Mouse (Mus musculus) ES-E14 (cell line): Measurements from ENCODE around the gene Rprd2. TPM values are rescaled to one million over a fixed set of nuclear protein-coding genes. Genes with fewer than 3 reads are reported as not detected.
A peak's percentile ranks its signal among the peaks of the same experiment; 100 is the strongest.

Source experiments
- DNase-seq: peaks from one replicate; pipeline ENCODE4 v3.0.0-alpha.2; 2013; ENCODE audit warnings: low read depth, low spot score
- H3K27ac ChIP-seq: 2 replicates; pipeline ENCODE4 v1.5.1; 2012; ENCODE audit warnings: low read depth, mild to moderate bottlenecking, low read length, moderate library complexity, mixed read lengths; ENCODE audit not compliant: poor library complexity, insufficient read depth, severe bottlenecking
- H3K36me3 ChIP-seq: 2 replicates; pipeline ENCODE4 v1.6.1; 2012; ENCODE audit warnings: mild to moderate bottlenecking, low read length, moderate library complexity, mixed read lengths; ENCODE audit not compliant: control insufficient read depth, poor library complexity, insufficient read depth, severe bottlenecking
- H3K4me1 ChIP-seq, 2 experiments: fragments of 150-350 bp in 1 of 2; sonication (generic) in 1 of 2; 2 replicates each; pipeline ENCODE4 v1.6.1; 2012; ENCODE audit warnings: low read length in 2 of 2, mild to moderate bottlenecking in 1 of 2, mixed read lengths in 1 of 2; ENCODE audit not compliant: control insufficient read depth in 2 of 2, insufficient read depth in 2 of 2, poor library complexity in 1 of 2
- H3K4me3 ChIP-seq, 2 experiments: fragments of 150-350 bp in 1 of 2; sonication (generic) in 1 of 2; 2 replicates each; pipeline ENCODE4 v1.5.1; 2012; ENCODE audit warnings: low read length in 2 of 2, low read depth in 1 of 2, mild to moderate bottlenecking in 1 of 2, mixed read lengths in 1 of 2; ENCODE audit not compliant: insufficient read depth in 1 of 2, poor library complexity in 1 of 2, severe bottlenecking in 1 of 2
- H3K9ac ChIP-seq: 2 replicates; pipeline ENCODE4 v1.6.1; 2012; ENCODE audit warnings: low read depth, mild to moderate bottlenecking, low read length, mixed read lengths; ENCODE audit not compliant: poor library complexity, insufficient read depth, severe bottlenecking
- H3K9me3 ChIP-seq: fragments of 150-350 bp; sonication (generic); 2 replicates; pipeline ENCODE4 v1.6.1; 2012; ENCODE audit warnings: low read depth, mild to moderate bottlenecking, low read length; ENCODE audit not compliant: control insufficient read depth, insufficient read depth
- CHD2 ChIP-seq: IDR thresholded peaks from 2 replicates; pipeline ENCODE4 v1.6.1; 2014; ENCODE audit warnings: mild to moderate bottlenecking, low read depth, low read length, inconsistent platforms
- HCFC1 ChIP-seq: IDR thresholded peaks from 2 replicates; pipeline ENCODE4 v1.6.1; 2012; ENCODE audit warnings: low read length, inconsistent platforms, borderline replicate concordance; ENCODE audit not compliant: insufficient read depth
- MAFK ChIP-seq: IDR thresholded peaks from 2 replicates; pipeline ENCODE4 v1.6.1; 2014; ENCODE audit warnings: mild to moderate bottlenecking, low read depth, low read length, inconsistent platforms; ENCODE audit not compliant: insufficient read depth
- ZC3H11A ChIP-seq: IDR thresholded peaks from 2 replicates; pipeline ENCODE4 v1.6.1; 2012; ENCODE audit warnings: low read depth, mild to moderate bottlenecking, inconsistent platforms, low read length, borderline replicate concordance
- ZNF384 ChIP-seq: IDR thresholded peaks from 2 replicates; pipeline ENCODE4 v1.6.1; 2012; ENCODE audit warnings: low read depth, low read length, inconsistent platforms
- in situ Hi-C, 2 experiments: fragments of 600-800 bp; cut with MboI; formaldehyde crosslinking; loops; one replicate each; pipeline ENCODE4 v1.15.1; 2025; ENCODE audit warnings: low sequenced_read_pairs in 2 of 2, inconsistent platforms in 1 of 2; ENCODE audit not compliant: unreplicated experiment in 2 of 2
- total RNA-seq: library from RNA; depleted of rRNA; stranded (reverse); fragments of 300-350 nt; gene quantifications from 2 replicates; pipeline ENCODE4 v1.2.3, GENCODE M21; 2012

Rprd2 gene
- total RNA-seq, 1 experiment: 16.2 TPM

DNA sequence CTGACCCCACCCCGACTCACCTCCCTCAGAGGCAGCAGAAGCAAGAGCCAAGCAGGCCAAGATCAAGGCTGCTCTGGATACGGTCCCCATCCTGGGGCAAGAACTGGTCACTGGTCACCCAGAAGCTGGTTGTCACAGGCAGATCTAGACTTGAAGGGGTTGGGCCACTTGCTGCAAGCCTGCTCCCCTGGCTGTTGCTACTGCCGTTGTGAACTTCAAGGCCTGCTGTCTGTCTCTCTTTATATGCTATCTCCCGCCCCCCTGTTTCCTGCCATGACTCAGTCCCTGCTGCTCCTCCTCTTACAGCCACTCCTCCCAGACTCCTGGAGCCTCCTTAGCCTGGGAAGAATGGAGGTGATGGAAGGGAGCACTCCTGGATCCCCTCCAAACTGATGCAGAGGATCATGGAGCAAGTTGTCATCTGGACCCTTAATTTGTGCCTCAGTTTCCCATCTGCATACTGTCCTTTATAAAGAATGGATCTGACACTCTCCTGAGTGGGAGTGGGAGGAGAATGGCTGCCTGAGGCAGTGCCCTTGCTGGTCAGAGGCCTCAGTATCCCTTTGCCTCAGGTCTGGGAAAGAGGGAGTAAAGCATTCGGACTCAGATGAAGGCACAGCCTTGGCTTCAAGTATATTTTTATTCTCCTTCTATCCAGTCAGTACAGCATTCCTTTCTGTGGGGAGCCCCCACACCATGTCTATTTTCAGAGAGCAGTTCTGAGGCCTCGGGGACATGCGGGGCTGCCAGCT lies 79.1 kb downstream of the Rprd2 start, which contains the start of gene Ecm1:
Ecm1 (minus strand) TSS at position 217 of the 752 bp plus-strand sequence.
- Histone ChIP-seq H3K4me3 (no peak within 1 kb of the TSS), H3K27ac (no peak within 1 kb of the TSS), H3K4me1 (peaks cover 7 to 35% of the 10 kb centered on the region in 2 experiments; a peak in 3 of 4 replicates), H3K36me3 (peaks cover 47% of the 10 kb centered on the region), H3K9me3 (no peaks in the 10 kb centered on the region), H3K9ac (no peak within 1 kb of the TSS)
- DNase-seq: no peak
- TF ChIP-seq ZNF384 (no peak), ZC3H11A (no peak), CHD2 (no peak), HCFC1 (no peak), MAFK (no peak)
- in situ Hi-C loops: no loop called here

DNA sequence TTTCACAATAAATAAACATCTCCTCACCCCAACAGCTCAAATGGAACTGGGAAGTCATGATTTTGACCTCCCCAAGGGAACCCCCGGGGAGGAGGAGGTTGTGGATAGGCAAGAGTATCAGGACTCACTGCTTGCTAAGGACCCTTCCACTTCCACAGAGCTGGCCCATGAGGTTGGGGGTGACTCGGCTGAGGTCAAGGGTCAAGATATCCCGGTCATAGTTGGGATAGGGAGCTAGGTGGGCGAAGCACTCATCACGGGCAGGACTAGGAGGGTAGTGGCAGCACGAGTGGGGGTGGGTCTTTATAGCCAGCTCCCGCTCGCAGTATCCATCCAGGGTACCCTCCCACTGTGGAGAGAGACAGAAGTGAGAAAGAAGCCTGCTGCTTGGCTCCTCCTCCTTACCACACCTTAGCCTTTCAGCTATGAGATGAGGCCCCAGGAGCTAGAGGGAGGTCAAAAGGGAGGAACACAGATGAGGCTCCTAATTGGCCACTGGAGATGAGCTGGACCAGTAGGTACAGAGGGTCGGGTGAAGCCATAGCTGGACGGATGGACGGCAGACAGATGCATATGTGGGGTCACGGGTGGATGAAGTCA lies 83.5 kb downstream of the Rprd2 start:
- Histone ChIP-seq H3K4me3 (0 out of 4 replicates have a peak overlapping the region, but pooled peaks of 1 of the 2 experiments have one; percentile 6), H3K9me3 (no peaks in the 10 kb centered on the region), H3K36me3 (peaks cover 14% of the 10 kb centered on the region), H3K9ac (no peak overlapping the region), H3K27ac (no peak overlapping the region), H3K4me1 (peaks cover 10 to 40% of the 10 kb centered on the region in 2 experiments; a peak in 3 of 4 replicates)
- no peak for DNase-seq
- in situ Hi-C loops: no loop called here
- TF ChIP-seq MAFK (no peak), CHD2 (no peak), ZC3H11A (no peak), HCFC1 (no peak), ZNF384 (no peak)

DNA sequence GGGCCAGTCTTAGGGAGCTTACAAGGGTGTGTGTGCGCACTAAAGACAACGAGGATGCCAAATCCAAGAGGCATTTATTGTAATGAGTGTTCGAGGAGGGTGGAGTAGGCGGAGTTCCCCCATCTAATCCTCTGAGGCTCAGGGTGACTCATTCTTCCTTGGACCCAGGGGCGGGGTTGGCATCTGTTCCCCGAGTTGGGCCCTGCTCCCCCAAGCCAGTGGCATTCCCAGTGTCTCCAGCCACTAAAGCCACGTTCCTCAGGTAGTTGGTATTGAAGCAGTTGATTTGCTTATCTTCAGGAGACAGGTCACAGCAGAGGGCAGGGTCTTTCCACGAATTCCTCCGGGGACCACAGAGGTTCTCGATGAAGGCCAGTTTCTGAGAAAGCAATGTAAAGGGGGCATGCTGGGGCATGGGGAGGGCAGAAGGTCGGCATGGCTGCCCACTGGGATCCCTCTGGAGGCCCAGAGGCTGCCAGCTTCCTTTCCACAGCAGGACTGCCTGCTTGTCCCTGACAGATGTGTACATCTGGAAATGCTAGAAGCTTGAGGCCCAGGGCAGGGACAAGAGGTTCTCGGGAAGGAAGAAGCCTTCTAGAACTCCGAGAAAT lies 84.5 kb downstream of the Rprd2 start:
- DNase-seq: no peak
- no peak overlapping the region for H3K4me3 ChIP-seq
- in situ Hi-C loops: no loop called here
- H3K36me3 ChIP-seq: peaks cover 7% of the 10 kb centered on the region; the same call in 1 of the 2 replicates
- no peak overlapping the region for H3K27ac ChIP-seq
- H3K9ac ChIP-seq: no peak overlapping the region
- TF ChIP-seq ZNF384 (no peak), HCFC1 (no peak), ZC3H11A (no peak), MAFK (no peak), CHD2 (no peak)
- H3K9me3 ChIP-seq: no peaks in the 10 kb centered on the region
- H3K4me1 ChIP-seq: peaks cover 9 to 33% of the 10 kb centered on the region in 2 experiments; a peak in 3 of 4 replicates

DNA sequence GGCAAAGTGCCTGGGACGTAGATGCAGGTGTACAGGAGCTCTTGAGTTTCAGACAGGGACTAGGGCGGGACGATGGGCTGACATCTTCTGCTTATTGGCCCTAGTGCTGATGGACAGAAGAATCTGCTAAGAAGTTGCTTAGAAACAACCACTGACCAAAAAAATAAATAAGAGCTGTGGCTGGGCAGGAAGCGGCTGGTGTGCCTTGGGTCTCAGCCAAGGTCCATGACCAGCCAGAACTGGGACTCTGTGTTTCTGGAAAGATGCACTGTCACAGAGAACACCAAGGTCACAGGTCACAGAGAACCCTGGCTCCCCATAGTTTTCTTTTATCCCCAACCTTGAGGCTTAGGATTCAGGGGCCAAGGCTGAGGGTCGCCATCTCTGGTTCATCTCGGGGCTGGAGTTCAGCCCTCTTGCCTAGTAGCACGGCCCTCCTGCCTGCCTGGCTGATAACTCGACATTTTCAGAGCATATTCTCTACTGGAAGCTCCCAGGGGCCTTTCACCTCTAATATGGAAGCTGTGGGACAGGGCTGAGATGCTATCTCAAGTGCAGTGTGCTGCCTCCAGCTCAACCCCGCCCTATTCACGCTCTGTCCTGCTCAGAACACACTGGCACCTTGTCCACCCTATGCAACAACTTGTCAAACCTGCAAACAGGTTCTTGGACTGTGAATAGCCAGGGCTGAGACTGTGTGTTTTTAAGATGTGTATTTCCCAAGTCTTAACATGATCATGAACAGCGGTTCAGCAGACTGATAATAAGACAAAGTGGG lies 85.7 kb downstream of the Rprd2 start:
- no peak for TF ChIP-seq ZNF384
- TF ChIP-seq ZC3H11A: no peak
- TF ChIP-seq HCFC1: no peak
- no peak for TF ChIP-seq MAFK
- no peak for TF ChIP-seq CHD2
- in situ Hi-C loops: no loop called here
- peaks cover 9 to 33% of the 10 kb centered on the region in 2 experiments; a peak in 3 of 4 replicates for H3K4me1 ChIP-seq
- no peak for DNase-seq
- no peak overlapping the region for H3K9ac ChIP-seq
- peaks cover 3% of the 10 kb centered on the region; the same call in 1 of the 2 replicates for H3K36me3 ChIP-seq
- no peak overlapping the region for H3K27ac ChIP-seq
- no peaks in the 10 kb centered on the region for H3K9me3 ChIP-seq
- no peak overlapping the region for H3K4me3 ChIP-seq
